Mouse (Mus musculus): ENCODE data around the gene Cstf3. TPM values are rescaled to one million over a fixed set of nuclear protein-coding genes. Genes with fewer than 3 reads are reported as not detected.
"Not testable (repeated sequence)": the region's sequence is repeated elsewhere in the genome, so short reads cannot be mapped to it uniquely, and the experiment has no call there.

Gene Cstf3
- polyA plus RNA-seq (2015; fragmentation: Nextera tagmentation; extraction: Ambion mirVana): 63.1 and 66.8 TPM in 2 replicates

DNA sequence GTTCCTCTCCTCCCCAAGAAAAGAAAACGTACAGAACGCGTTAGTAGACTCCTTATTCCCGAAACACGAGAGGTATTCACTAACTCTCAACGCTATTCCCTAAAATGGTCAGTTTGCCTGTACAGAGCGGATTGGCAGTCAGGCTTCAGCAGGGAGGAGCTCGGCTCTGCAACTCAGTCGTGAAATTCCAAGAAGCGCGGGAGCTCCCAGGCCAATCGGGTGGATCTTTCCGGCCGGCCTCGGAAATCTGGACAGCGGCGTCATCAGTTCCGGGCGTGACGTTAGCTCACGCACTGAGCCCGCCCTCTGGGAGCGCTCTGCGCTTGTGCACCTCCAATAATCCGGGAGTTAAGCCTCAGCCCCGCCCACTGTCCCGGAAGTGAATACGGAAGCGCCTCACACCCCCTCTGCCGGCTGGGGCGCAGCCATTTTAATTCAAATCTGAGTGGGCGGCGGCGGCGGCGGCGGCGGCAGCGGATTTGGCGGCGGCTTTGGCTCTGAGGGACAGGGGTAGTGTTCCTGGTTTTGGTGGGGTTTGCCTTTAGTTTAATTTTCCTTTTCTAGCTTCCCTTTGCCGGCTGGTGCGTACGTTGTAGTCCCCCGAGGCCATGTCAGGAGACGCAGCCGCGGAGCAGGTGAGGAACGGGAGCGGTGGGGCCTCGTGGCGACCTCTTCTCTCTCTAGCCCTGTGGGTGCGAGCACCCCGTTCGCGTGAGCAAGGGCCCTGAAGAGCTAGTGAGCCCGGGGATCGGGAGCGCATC lies at the start of gene Cstf3:
Cstf3 (plus strand) TSS at position 456 of the 761 bp plus-strand sequence.
- H3K9ac ChIP-seq: peak within 1 kb of the TSS; percentile 77
- H3K27ac ChIP-seq: peak within 1 kb of the TSS; percentile 85
- no peaks in the 10 kb centered on the region for H3K4me1 ChIP-seq
- H3K9me3 ChIP-seq: no peaks in the 10 kb centered on the region
- H3K36me3 ChIP-seq: no peaks in the 10 kb centered on the region
- H3K4me3 ChIP-seq (replicated peaks): peak within 1 kb of the TSS; percentile 90
- under 1% methylated on average over 55 of the region's 59 CpGs for WGBS
- no peaks in the 10 kb centered on the region for H3K27me3 ChIP-seq (replicated peaks)
- peak; percentile 99 for ATAC-seq (ENCODE audit: insufficient read depth, low FRiP score, low read depth)
- H3K4me2 ChIP-seq: peak within 1 kb of the TSS; percentile 66

DNA sequence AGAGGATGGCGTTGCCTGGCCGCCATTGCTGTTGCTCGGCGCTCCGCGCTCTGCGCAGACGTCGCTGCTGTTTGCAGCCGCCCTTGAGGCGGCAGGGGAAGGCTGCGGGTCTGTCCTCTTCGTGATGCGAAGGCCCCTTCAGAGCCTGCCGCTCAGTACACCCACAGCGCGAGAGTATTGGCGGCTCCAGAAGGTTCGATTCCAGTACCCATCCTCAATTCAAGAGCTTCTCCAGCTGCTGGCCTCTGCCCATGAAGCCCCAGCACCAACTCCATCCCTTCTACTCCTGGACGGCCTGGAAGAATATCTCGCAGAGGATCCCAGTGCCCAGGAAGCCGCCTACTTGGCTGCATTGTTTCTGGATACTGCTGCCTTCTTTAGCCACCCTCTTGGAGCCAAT lies 33.6 kb upstream of the Cstf3 start:
- not testable (repeated sequence) for H3K4me2 ChIP-seq; H3K9me3 ChIP-seq; H3K27me3 ChIP-seq (replicated peaks); ATAC-seq (ENCODE audit: insufficient read depth, low FRiP score, low read depth); H3K27ac ChIP-seq; H3K4me1 ChIP-seq; H3K4me3 ChIP-seq (replicated peaks); H3K9ac ChIP-seq; H3K36me3 ChIP-seq
- 86% methylated on average over 22 of the region's 22 CpGs for WGBS

GRCm38 (mm10) chr2:104557722-104558121 lies 32.6 kb upstream of the Cstf3 start:
- H3K9me3 ChIP-seq: no peaks in the 10 kb centered on the region
- no peak overlapping the region for H3K27ac ChIP-seq
- ATAC-seq (ENCODE audit: insufficient read depth, low FRiP score, low read depth): no peak
- H3K36me3 ChIP-seq: no peaks in the 10 kb centered on the region
- H3K4me2 ChIP-seq: no peak overlapping the region
- no peak overlapping the region for H3K9ac ChIP-seq
- H3K4me3 ChIP-seq (replicated peaks): no peak overlapping the region
- H3K4me1 ChIP-seq: no peaks in the 10 kb centered on the region
- no peaks in the 10 kb centered on the region for H3K27me3 ChIP-seq (replicated peaks)
- 84% methylated on average over 9 of the region's 9 CpGs for WGBS

DNA sequence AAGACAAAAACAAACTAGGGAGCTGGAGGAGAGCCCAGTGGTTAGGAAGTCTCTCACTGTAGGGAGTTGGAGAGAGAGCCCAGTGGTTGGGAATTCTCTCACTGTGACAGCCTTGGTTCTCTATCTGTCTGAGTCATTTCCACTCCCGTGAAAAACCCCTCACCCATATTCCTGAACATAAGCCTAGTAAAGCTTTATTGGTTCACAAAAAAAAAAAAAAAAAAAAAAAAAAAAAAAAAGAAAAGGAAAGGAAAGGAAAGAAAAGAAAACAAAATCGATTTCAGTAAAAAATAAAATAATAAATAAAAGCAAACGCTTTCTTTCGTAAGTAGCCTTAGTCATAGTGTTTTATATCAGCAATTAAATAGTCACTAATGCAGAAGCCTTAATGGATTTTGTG lies 32.0 kb upstream of the Cstf3 start:
- Histone ChIP-seq H3K27ac (no peak overlapping the region), H3K4me1 (no peaks in the 10 kb centered on the region), H3K4me2 (no peak overlapping the region), H3K4me3 (replicated peaks) (no peak overlapping the region), H3K9me3 (no peaks in the 10 kb centered on the region), H3K9ac (no peak overlapping the region), H3K36me3 (no peaks in the 10 kb centered on the region), H3K27me3 (replicated peaks) (no peaks in the 10 kb centered on the region)
- WGBS: 89% methylated on average over 4 of the region's 4 CpGs
- no peak for ATAC-seq (ENCODE audit: insufficient read depth, low FRiP score, low read depth)

DNA sequence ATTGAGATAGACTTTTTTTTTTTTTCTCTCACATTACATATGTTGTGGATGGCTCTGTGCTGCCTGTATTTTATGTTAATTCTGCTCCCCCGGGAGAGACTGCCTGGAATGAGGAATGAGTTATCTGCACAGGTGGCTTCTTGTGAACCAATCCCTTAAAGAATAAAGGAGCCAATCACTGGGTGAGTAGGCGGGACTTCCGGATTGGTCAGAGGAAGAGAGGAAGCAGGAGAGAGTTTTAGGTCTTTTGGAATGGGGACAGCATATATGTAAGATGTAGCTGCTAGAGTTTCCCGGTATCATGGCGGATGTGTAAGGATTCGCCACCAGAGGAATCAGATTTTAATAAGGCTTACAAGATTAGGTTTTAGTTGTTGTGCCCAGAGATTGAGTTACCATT lies 31.4 kb upstream of the Cstf3 start:
- Histone ChIP-seq H3K4me3 (replicated peaks) (no peak overlapping the region), H3K9ac (no peak overlapping the region), H3K36me3 (no peaks in the 10 kb centered on the region), H3K27ac (no peak overlapping the region), H3K9me3 (no peaks in the 10 kb centered on the region), H3K4me1 (no peaks in the 10 kb centered on the region), H3K4me2 (no peak overlapping the region), H3K27me3 (replicated peaks) (no peaks in the 10 kb centered on the region)
- ATAC-seq (ENCODE audit: insufficient read depth, low FRiP score, low read depth): no peak
- WGBS: 71% methylated on average over 6 of the region's 6 CpGs

GRCm38 (mm10) chr2:104559591-104560380 lies 30.5 kb upstream of the Cstf3 start:
- Histone ChIP-seq H3K4me3 (replicated peaks) (no peak overlapping the region), H3K9ac (no peak overlapping the region), H3K27me3 (replicated peaks) (no peaks in the 10 kb centered on the region), H3K27ac (no peak overlapping the region), H3K4me2 (no peak overlapping the region), H3K9me3 (no peaks in the 10 kb centered on the region), H3K4me1 (no peaks in the 10 kb centered on the region), H3K36me3 (no peaks in the 10 kb centered on the region)
- ATAC-seq (ENCODE audit: insufficient read depth, low FRiP score, low read depth): no peak
- 71% methylated on average over 4 of the region's 4 CpGs for WGBS

GRCm38 (mm10) chr2:104561386-104561785 lies 28.9 kb upstream of the Cstf3 start:
- WGBS: 92% methylated on average over 6 of the region's 6 CpGs
- Histone ChIP-seq H3K9ac (no peak overlapping the region), H3K27ac (no peak overlapping the region)

GRCm38 (mm10) chr2:104561986-104562532 lies 28.3 kb upstream of the Cstf3 start:
- Histone ChIP-seq H3K4me2 (no peak overlapping the region), H3K4me3 (replicated peaks) (no peak overlapping the region), H3K27me3 (replicated peaks) (no peaks in the 10 kb centered on the region), H3K27ac (no peak overlapping the region), H3K36me3 (no peaks in the 10 kb centered on the region), H3K9ac (no peak overlapping the region), H3K4me1 (no peaks in the 10 kb centered on the region), H3K9me3 (no peaks in the 10 kb centered on the region)
- 88% methylated on average over 4 of the region's 4 CpGs for WGBS
- ATAC-seq (ENCODE audit: insufficient read depth, low FRiP score, low read depth): no peak

More at GRCm38 (mm10) chr2:104561386-104561785, 28.9 kb upstream of the Cstf3 start:
- H3K4me3 ChIP-seq (replicated peaks): no peak overlapping the region
- H3K4me2 ChIP-seq: no peak overlapping the region
- H3K36me3 ChIP-seq: no peaks in the 10 kb centered on the region
- ATAC-seq (ENCODE audit: insufficient read depth, low FRiP score, low read depth): no peak
- no peaks in the 10 kb centered on the region for H3K4me1 ChIP-seq
- no peaks in the 10 kb centered on the region for H3K9me3 ChIP-seq
- H3K27me3 ChIP-seq (replicated peaks): no peaks in the 10 kb centered on the region

DNA sequence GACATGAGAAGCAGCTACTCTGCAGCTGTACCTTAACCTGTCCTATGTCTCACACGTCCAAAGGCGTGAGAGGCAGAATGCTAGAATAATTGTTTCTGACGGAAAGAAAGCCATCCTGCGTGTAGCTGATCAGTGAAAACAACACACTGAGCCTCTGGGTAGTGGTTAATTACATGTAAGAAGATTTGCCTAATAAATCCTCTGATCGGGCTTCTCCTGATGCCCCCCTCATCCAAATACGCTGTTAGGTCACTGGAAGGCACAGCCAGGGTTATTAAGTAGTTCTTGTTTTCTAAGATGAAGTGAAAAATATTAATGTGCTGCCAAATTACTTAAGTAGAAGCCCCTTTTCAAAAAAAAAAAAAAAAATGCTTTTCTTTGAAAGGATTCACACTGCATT lies 18.3 kb upstream of the Cstf3 start:
- H3K9ac ChIP-seq: no peak overlapping the region
- H3K4me2 ChIP-seq: no peak overlapping the region
- WGBS: 77% methylated on average over 6 of the region's 6 CpGs
- ATAC-seq (ENCODE audit: insufficient read depth, low FRiP score, low read depth): no peak
- no peaks in the 10 kb centered on the region for H3K36me3 ChIP-seq
- no peak overlapping the region for H3K4me3 ChIP-seq (replicated peaks)
- H3K9me3 ChIP-seq: no peaks in the 10 kb centered on the region
- no peaks in the 10 kb centered on the region; the same call in 1 of the 2 replicates for H3K27me3 ChIP-seq (replicated peaks)
- H3K27ac ChIP-seq: no peak overlapping the region
- no peaks in the 10 kb centered on the region for H3K4me1 ChIP-seq

- WGBS: 82% methylated on average over 5 of the region's 5 CpGs
- H3K4me1 ChIP-seq: no peaks in the 10 kb centered on the region
- H3K9me3 ChIP-seq: no peaks in the 10 kb centered on the region
- ATAC-seq (ENCODE audit: insufficient read depth, low FRiP score, low read depth): no peak
- H3K4me3 ChIP-seq (replicated peaks): no peak overlapping the region
- no peak overlapping the region for H3K4me2 ChIP-seq
- no peaks in the 10 kb centered on the region for H3K27me3 ChIP-seq (replicated peaks)
- H3K36me3 ChIP-seq: no peaks in the 10 kb centered on the region
- H3K9ac ChIP-seq: no peak overlapping the region
- H3K27ac ChIP-seq: no peak overlapping the region
Measured at GRCm38 (mm10) chr2:104576216-104576615, 14.1 kb upstream of the Cstf3 start.

DNA sequence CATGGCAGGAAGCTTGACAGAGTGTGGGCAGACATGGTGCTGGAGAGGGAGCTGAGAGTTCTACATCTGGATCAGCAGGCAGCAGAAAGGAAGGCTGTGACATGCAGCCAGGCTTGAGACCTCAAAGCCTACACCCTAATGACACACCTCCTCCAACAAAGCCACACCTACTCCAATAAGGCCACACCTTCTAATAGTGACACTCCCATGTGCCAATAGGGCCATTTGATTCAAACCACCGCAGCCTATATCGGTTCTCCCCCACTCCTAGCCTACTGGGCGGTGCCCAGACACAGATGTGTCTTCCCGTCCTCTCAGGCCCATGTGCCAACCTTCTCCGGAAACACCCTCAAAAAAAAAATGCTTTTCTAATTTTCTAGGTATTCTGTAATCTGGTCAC lies 12.3 kb upstream of the Cstf3 start:
- 66% methylated on average over 5 of the region's 5 CpGs for WGBS
- Histone ChIP-seq H3K9me3 (no peaks in the 10 kb centered on the region), H3K36me3 (no peaks in the 10 kb centered on the region), H3K4me2 (no peak overlapping the region), H3K27me3 (replicated peaks) (no peaks in the 10 kb centered on the region), H3K4me3 (replicated peaks) (no peak overlapping the region), H3K27ac (no peak overlapping the region), H3K4me1 (no peaks in the 10 kb centered on the region), H3K9ac (no peak overlapping the region)
- no peak; the same call in 1 of the 2 replicates for ATAC-seq (ENCODE audit: insufficient read depth, low FRiP score, low read depth)
